Mouse (Mus musculus) effector memory CD4-positive, alpha-beta T cell, adult 5 months (primary cell): ENCODE results near the gene Pdcd6ip. TPM values are rescaled to one million over a fixed set of nuclear protein-coding genes. Genes with fewer than 3 reads are reported as not detected.

Experiments used
- polyA plus RNA-seq: library from polyadenylated mRNA; unstranded; fragments of 100-300 nt; shearing (Covaris generic); gene quantifications from one replicate; pipeline ENCODE4 v1.2.1, GENCODE M21; 2017

The Pdcd6ip gene
- 204 TPM for polyA plus RNA-seq

DNA sequence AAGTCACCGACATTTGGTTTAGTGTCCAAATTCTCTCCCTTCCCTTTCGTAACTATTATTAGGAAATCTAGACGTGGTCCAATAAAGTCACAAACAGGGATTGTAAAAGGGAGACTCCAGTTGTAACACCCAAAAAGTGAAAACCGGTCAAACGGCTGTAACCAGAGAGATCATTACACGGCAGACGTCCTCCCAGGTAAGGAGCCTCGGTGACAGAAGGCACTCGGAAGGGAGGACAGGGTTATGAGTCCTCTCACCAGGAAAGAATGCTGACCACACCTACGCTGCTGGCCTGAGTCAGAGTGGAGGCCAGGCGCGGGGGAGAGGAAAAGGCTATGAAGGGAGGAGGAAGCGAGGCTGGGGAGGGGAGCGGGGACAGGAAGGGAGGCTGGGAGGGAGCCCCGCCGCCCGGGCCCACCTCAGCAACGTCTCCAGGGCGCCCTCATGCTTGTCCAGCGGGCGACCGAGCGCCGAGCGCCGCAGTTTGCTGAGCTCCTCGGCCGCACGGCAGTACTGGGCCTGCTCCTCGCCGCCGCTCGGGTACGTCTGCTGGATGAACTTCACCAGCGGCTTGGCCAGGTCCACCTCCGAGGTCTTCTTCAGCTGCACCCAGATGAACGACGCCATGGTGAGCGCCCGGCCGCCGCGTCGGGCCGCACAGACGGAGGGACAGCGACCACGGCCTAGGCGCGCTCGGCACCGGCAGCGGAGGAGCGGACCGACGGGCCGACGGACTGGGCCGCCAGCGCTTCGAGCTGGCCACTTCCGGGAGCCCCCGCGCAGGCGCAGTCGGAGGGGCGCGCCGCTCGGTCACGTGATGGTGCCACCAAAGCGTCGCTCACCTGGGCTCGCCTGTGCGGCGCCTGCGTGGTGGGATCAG, at the start of gene Pdcd6ip:
Gene Pdcd6ip, minus strand, starts transcription at position 779 of the 880 bp plus-strand sequence.

DNA sequence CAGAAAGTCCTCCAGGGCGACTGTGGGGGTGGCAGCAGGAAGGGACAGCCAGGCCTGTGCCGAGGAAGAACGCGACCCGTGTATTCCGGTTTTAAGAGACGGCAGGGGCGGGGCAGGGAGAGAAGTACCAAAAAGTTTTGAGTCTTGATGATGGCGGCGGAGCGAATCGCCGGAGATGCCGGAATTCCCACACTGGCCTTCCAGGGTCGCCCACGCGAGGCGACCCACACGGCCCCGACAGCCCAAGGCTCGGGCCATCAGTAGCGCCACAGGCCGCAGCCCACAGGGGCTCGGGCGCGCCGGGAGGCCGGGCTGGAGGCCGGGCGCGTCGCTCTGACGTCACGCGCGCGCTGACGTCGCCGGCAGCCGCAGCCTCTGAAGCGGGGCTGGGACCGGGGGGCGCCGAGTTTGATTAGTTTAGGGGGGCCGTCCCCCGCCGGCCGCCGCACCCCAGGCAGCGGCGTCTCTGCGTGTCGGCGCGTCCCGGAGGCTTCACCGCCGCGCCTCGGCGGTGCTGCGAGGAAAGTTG, 33.1 kb upstream of the Pdcd6ip start, which contains the start of gene Clasp2:
Gene Clasp2, plus strand, starts transcription at position 366 of the 529 bp plus-strand sequence.

Other genes starting within 250 kb of the Pdcd6ip start
- gene Clasp2, start 33.2 kb upstream of the Pdcd6ip start, polyA plus RNA-seq: 30.4 TPM
- 75.5 TPM for gene Ubp1, start 222.7 kb upstream of the Pdcd6ip start, polyA plus RNA-seq